Mouse (Mus musculus) urinary bladder, postnatal 10 days (tissue): ENCODE results near the gene Gpank1.

Experiments
- DNase-seq: peaks from one replicate; pipeline ENCODE4 v3.0.0; 2022; ENCODE audit warnings: low spot score

Gene Gpank1

DNA sequence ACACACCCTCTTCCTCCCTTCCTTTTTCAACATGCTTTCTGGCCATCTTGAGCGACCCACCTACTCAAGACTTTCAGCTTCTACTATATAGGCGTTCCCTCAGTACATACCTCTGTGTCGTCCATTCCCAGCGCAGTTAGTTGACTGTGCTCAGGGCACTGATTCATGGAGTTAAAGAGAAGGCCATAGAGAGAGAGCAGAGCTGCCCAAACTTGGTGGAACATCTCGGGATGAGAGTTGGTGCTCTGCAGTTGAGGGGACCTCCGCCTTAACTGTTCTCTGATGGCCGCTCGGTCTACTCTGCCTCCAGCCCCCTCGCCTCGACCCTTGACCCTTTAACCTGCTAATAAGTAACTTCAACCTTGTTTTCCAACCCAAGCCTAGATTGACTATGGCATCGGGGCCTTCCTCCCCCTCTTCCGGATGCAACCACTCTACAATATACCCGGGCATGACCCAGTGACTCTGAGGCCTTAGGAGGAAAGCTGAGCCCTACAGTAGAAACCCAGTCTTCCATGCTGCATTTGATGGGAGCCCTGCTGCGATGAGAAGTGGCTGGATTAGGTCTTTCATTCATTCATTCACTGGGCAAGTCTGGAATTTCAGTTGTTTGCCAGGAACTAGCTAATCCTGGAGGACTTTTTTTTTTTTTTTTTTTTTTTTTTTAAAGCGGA lies 10.4 kb downstream of the Gpank1 start, which contains the start of gene Apom:
TSS of gene Apom (minus strand) at position 551 of the 674 bp plus-strand sequence.
- DNase-seq: no peak

- no peak for DNase-seq
These were observed 10.9 kb downstream of the Gpank1 start for GRCm38 (mm10) chr17:35132174-35132560.

- DNase-seq: no peak
These were observed 12.3 kb downstream of the Gpank1 start for GRCm38 (mm10) chr17:35133517-35133916.

GRCm38 (mm10) chr17:35134801-35135590 lies 13.7 kb downstream of the Gpank1 start, which contains the start of gene Bag6:
Gene Bag6 (plus strand): TSS chr17:35135178.
- peak; percentile 68 for DNase-seq

GRCm38 (mm10) chr17:35135591-35136320 lies 14.5 kb downstream of the Gpank1 start:
- no peak for DNase-seq

GRCm38 (mm10) chr17:35139269-35139668 lies 18.0 kb downstream of the Gpank1 start:
- no peak for DNase-seq

- DNase-seq: no peak
These were observed 19.3 kb downstream of the Gpank1 start for GRCm38 (mm10) chr17:35140490-35140996.

- no peak for DNase-seq
These were observed 20.7 kb downstream of the Gpank1 start for GRCm38 (mm10) chr17:35141971-35142370.

DNA sequence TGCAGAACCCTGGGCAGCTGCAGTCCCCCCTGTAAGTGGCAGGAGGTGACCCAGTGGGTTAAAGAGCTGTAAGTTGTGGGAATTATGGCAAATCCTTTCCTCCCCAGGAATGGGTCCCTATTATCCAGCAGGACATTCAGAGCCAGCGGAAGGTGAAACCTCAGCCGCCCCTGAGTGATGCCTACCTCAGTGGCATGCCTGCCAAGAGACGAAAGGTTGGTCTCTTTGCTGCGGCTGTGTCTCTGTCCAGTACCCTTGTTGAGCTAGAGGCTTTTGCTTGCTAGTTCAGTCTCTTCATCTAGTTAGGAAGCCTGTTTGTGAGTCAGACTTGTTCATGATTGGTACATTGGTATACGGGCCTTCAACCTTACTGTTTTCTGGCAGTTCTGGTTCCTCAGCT lies 24.9 kb downstream of the Gpank1 start:
- no peak for DNase-seq

- DNase-seq: no peak
These were observed 26.1 kb downstream of the Gpank1 start for GRCm38 (mm10) chr17:35147348-35147747.

DNA sequence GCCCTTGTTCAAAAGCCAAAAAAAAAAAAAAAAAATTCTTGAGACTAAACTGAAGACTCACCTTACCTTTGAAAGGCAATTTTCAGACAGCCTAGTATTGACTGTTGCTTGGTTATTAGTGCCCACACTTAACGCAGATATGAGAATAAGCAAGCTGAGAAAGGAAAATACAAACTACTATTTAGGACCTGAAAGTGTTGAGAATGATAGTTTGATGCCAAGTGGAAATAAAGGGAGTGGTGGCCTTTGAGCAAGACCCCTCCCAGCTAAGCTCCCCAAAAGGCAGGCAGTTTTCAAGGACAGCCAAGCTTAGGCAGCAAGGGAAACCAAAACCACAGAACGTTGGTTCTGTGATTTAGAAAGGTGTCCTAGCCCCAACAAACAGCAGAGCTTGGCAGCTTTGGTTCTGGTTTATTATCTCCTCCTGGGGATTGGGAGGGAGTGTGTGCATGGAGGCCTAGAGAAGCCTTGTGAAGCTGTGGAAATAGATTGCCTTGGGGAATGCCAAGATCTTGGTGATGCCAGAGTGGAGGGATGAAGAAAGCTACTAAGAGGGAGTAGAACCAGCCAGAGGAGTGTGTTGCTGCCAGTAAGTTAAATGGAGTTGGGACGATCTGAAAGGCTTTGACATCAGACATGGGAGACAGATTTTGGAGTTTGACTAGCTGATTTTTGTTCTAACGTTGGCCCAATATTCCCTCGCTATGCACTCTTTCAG lies 26.8 kb downstream of the Gpank1 start:
- DNase-seq: no peak

DNA sequence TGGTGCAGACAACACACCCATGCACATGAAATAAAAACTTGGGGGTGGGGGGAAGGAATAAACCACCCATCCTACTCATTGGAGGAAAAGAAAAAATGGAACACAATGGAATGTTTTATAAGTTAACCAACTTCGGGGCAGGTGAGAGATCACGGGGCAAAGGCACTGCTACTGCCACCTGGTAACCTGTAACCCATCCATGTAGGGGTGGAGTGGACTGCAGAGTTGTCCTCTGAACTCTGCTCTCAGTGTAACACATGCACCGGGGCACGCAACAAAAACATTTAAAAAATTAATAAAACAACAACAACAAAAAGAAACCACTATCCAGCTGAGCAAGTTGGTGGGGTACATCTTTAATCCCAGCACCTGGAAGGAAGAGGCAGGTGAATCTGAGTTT lies 30.9 kb downstream of the Gpank1 start:
- no peak for DNase-seq

- no peak for DNase-seq
These were observed 31.8 kb downstream of the Gpank1 start for GRCm38 (mm10) chr17:35153077-35153476.

DNA sequence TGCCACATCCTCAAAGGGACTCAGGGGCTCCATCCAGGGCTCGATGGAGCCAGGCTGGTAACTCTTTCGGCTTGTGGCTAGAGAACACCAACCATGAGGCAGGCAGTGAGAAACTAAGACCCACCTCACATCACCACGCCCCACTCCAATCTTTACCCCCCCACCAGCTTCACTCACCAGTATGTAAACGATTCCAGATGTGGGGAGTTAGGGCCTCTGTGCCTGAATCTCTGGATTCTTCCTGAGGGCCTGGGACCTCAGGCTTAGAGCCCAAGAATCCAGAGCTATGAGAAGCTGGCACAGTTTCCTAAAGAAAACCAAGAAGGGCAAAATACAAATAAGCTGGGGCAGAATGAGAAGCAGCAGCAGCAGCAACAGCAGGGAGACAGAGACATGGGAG lies 32.7 kb downstream of the Gpank1 start:
- no peak for DNase-seq

GRCm38 (mm10) chr17:35154616-35155015 lies 33.4 kb downstream of the Gpank1 start:
- DNase-seq: no peak

- DNase-seq: no peak
These were observed 34.2 kb downstream of the Gpank1 start for GRCm38 (mm10) chr17:35155451-35155850.

GRCm38 (mm10) chr17:35156461-35157200 lies 35.4 kb downstream of the Gpank1 start:
- no peak for DNase-seq

GRCm38 (mm10) chr17:35157254-35157653 lies 36.0 kb downstream of the Gpank1 start:
- no peak for DNase-seq

- no peak for DNase-seq
These were observed 36.5 kb downstream of the Gpank1 start for GRCm38 (mm10) chr17:35157661-35158175.

DNA sequence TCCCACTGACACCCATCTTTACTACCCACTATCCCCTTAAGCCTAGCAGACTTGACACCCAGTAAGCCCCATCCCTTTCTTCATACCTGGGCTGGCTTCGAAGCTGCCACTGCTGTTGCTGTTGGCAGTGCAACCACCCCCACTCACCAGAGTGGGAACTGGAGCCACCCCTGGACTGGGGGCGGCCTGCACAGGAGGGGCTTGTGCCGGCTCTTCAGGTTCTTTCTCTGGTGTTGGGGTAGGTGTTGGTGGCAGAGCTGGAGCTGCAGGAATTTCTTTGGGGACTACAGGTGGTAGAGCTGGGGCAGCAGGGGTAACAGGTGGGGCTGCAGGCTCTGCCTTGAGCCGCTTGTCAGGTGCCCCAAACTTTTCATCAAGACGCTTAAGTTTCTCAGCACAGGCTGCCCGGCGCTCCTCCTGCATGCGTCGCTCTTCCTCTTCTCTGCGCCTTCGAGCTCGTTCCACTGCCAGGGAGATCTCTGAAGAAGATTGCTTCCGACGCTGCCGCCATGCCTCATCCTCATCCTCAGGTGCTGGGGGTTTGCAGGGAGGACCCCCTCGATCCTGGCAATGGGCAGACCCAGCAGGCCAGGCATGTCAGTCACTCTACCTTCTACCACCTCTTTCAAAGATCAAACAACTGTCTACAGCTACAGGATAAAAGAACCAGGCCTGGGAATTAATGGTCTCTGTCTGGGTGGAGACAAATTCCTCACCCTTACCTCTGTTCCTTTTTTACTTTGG lies 37.8 kb downstream of the Gpank1 start:
- no peak for DNase-seq
